Mouse (Mus musculus): ENCODE data around the gene Pde4d. TPM values are rescaled to one million over a fixed set of nuclear protein-coding genes. Genes with fewer than 3 reads are reported as not detected.
A peak's percentile ranks its signal among the peaks of the same experiment; 100 is the strongest.

The Pde4d gene
- polyA plus RNA-seq, 1 experiment, result 15.1 TPM

GRCm38 (mm10) chr13:109906342-109906888 is 1456.7 kb downstream of the Pde4d start:
- Histone ChIP-seq H3K79me3 (ENCODE audit: low read depth) (no peaks in the 10 kb centered on the region), H3K79me2 (ENCODE audit: control insufficient read depth, insufficient read depth) (no peaks in the 10 kb centered on the region), H3K4me3 (ENCODE audit: insufficient read depth, poor library complexity, severe bottlenecking) (no peak overlapping the region), H3K27me3 (ENCODE audit: control insufficient read depth, insufficient read depth, insufficient read length) (no peaks in the 10 kb centered on the region), H3ac (ENCODE audit: control insufficient read depth, insufficient read length, low read depth) (no peak overlapping the region), H3K36me3 (ENCODE audit: control insufficient read depth, insufficient read depth) (no peaks in the 10 kb centered on the region)
- no peak for TF ChIP-seq FOSL1 (IDR thresholded peaks at IDR 0.05; ENCODE audit: insufficient read depth, low read length, poor library complexity, severe bottlenecking)
- TF ChIP-seq CEBPB (IDR thresholded peaks at IDR 0.05; ENCODE audit: low read depth), result no peak
- no peak for TF ChIP-seq MYOD1 (IDR thresholded peaks at IDR 0.05; ENCODE audit: control insufficient read depth, insufficient read length, low read depth)
- no peak for TF ChIP-seq CTCF (IDR thresholded peaks at IDR 0.05; ENCODE audit: control insufficient read depth, insufficient read depth, insufficient read length)
- no peak for TF ChIP-seq MYOG (IDR thresholded peaks at IDR 0.05; ENCODE audit: control insufficient read depth, extremely low read depth, insufficient read length)
- no peak for TF ChIP-seq USF1 (IDR thresholded peaks at IDR 0.05; ENCODE audit: low read depth)
- TF ChIP-seq MAX (IDR thresholded peaks at IDR 0.05), result no peak

DNA sequence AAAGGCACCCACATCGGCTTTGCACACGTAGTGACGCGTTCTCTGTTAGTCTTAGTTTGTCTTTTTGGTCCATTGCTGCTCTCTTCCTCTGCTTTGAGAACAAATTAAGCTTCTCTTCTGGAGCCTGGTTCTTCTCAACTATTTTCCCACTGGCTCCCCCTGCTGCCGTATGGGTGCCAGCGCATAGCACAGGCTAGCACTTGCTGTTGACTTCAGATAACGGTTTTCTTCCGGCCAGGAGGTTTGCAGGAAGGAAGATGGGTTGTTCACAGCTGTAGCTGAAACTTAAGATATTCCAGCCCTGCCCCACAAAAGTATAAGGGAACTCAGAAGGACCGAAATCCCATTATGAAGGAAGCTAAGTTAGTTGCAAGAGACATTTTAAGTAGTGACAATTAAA is 1457.9 kb downstream of the Pde4d start:
- TF ChIP-seq MYOG (IDR thresholded peaks at IDR 0.05; ENCODE audit: control insufficient read depth, extremely low read depth, insufficient read length) (no peak), CTCF (IDR thresholded peaks at IDR 0.05; ENCODE audit: control insufficient read depth, insufficient read depth, insufficient read length) (peak; percentile 10)
- Histone ChIP-seq H3K36me3 (ENCODE audit: control insufficient read depth, insufficient read depth) (no peaks in the 10 kb centered on the region), H3K79me2 (ENCODE audit: control insufficient read depth, insufficient read depth) (peaks cover 11% of the 10 kb centered on the region), H3K79me3 (ENCODE audit: low read depth) (peaks cover 3% of the 10 kb centered on the region), H3K4me3 (ENCODE audit: insufficient read depth, poor library complexity, severe bottlenecking) (no peak overlapping the region), H3K27me3 (ENCODE audit: control insufficient read depth, insufficient read depth, insufficient read length) (no peaks in the 10 kb centered on the region), H3ac (ENCODE audit: control insufficient read depth, insufficient read length, low read depth) (no peak overlapping the region)

GRCm38 (mm10) chr13:109908386-109908785 is 1458.6 kb downstream of the Pde4d start:
- no peaks in the 10 kb centered on the region for H3K27me3 ChIP-seq (ENCODE audit: control insufficient read depth, insufficient read depth, insufficient read length)
- no peak overlapping the region for H3ac ChIP-seq (ENCODE audit: control insufficient read depth, insufficient read length, low read depth)
- peaks cover 5% of the 10 kb centered on the region for H3K79me3 ChIP-seq (ENCODE audit: low read depth)
- no peak for TF ChIP-seq MYOD1 (IDR thresholded peaks at IDR 0.05; ENCODE audit: control insufficient read depth, insufficient read length, low read depth)
- TF ChIP-seq USF1 (IDR thresholded peaks at IDR 0.05; ENCODE audit: low read depth), result no peak
- TF ChIP-seq CTCF (IDR thresholded peaks at IDR 0.05; ENCODE audit: control insufficient read depth, insufficient read depth, insufficient read length), result no peak
- no peak for TF ChIP-seq FOSL1 (IDR thresholded peaks at IDR 0.05; ENCODE audit: insufficient read depth, low read length, poor library complexity, severe bottlenecking)
- TF ChIP-seq CEBPB (IDR thresholded peaks at IDR 0.05; ENCODE audit: low read depth), result no peak
- no peak for TF ChIP-seq MAX (IDR thresholded peaks at IDR 0.05)
- TF ChIP-seq MYOG (IDR thresholded peaks at IDR 0.05; ENCODE audit: control insufficient read depth, extremely low read depth, insufficient read length), result no peak
- peaks cover 13% of the 10 kb centered on the region for H3K79me2 ChIP-seq (ENCODE audit: control insufficient read depth, insufficient read depth)
- no peak overlapping the region for H3K4me3 ChIP-seq (ENCODE audit: insufficient read depth, poor library complexity, severe bottlenecking)
- H3K36me3 ChIP-seq (ENCODE audit: control insufficient read depth, insufficient read depth), result no peaks in the 10 kb centered on the region

GRCm38 (mm10) chr13:109909111-109909510 is 1459.4 kb downstream of the Pde4d start:
- peaks cover 5% of the 10 kb centered on the region for H3K79me3 ChIP-seq (ENCODE audit: low read depth)
- H3K79me2 ChIP-seq (ENCODE audit: control insufficient read depth, insufficient read depth), result peaks cover 13% of the 10 kb centered on the region
- H3K36me3 ChIP-seq (ENCODE audit: control insufficient read depth, insufficient read depth), result no peaks in the 10 kb centered on the region
- no peak overlapping the region for H3K4me3 ChIP-seq (ENCODE audit: insufficient read depth, poor library complexity, severe bottlenecking)
- H3ac ChIP-seq (ENCODE audit: control insufficient read depth, insufficient read length, low read depth), result no peak overlapping the region
- TF ChIP-seq MYOG (IDR thresholded peaks at IDR 0.05; ENCODE audit: control insufficient read depth, extremely low read depth, insufficient read length) (no peak), CEBPB (IDR thresholded peaks at IDR 0.05; ENCODE audit: low read depth) (no peak), CTCF (IDR thresholded peaks at IDR 0.05; ENCODE audit: control insufficient read depth, insufficient read depth, insufficient read length) (no peak)
- no peaks in the 10 kb centered on the region for H3K27me3 ChIP-seq (ENCODE audit: control insufficient read depth, insufficient read depth, insufficient read length)

- Histone ChIP-seq H3K79me3 (ENCODE audit: low read depth) (peaks cover 5% of the 10 kb centered on the region), H3K27me3 (ENCODE audit: control insufficient read depth, insufficient read depth, insufficient read length) (no peaks in the 10 kb centered on the region), H3K79me2 (ENCODE audit: control insufficient read depth, insufficient read depth) (peaks cover 13% of the 10 kb centered on the region), H3K36me3 (ENCODE audit: control insufficient read depth, insufficient read depth) (no peaks in the 10 kb centered on the region), H3ac (ENCODE audit: control insufficient read depth, insufficient read length, low read depth) (no peak overlapping the region), H3K4me3 (ENCODE audit: insufficient read depth, poor library complexity, severe bottlenecking) (no peak overlapping the region)
- TF ChIP-seq FOSL1 (IDR thresholded peaks at IDR 0.05; ENCODE audit: insufficient read depth, low read length, poor library complexity, severe bottlenecking), result no peak
- TF ChIP-seq MAX (IDR thresholded peaks at IDR 0.05), result no peak
- TF ChIP-seq MYOG (IDR thresholded peaks at IDR 0.05; ENCODE audit: control insufficient read depth, extremely low read depth, insufficient read length), result no peak
- TF ChIP-seq USF1 (IDR thresholded peaks at IDR 0.05; ENCODE audit: low read depth), result no peak
- no peak for TF ChIP-seq MYOD1 (IDR thresholded peaks at IDR 0.05; ENCODE audit: control insufficient read depth, insufficient read length, low read depth)
- no peak for TF ChIP-seq CEBPB (IDR thresholded peaks at IDR 0.05; ENCODE audit: low read depth)
- no peak for TF ChIP-seq CTCF (IDR thresholded peaks at IDR 0.05; ENCODE audit: control insufficient read depth, insufficient read depth, insufficient read length)
Observed at GRCm38 (mm10) chr13:109910915-109911314, 1461.2 kb downstream of the Pde4d start.

DNA sequence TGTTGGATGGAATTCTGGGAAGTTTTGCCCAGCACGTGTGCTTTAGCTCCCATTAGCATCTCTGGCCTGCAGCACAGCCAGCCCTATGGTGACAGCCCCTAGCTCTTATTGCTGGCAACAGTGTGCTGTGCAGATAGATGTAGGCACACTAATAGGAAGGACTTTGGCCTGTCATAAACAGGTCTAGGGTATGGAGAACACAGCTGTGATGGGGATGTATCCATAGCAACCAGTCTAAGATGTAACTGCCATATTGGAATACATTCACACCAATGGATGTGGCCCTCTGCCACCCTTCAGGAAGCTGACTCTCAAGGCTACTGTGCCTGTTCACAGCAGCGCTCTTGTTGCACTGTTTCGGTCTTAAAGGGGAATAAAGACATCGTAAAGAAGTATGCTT is 1462.9 kb downstream of the Pde4d start:
- no peak overlapping the region for H3K4me3 ChIP-seq (ENCODE audit: insufficient read depth, poor library complexity, severe bottlenecking)
- no peaks in the 10 kb centered on the region for H3K27me3 ChIP-seq (ENCODE audit: control insufficient read depth, insufficient read depth, insufficient read length)
- TF ChIP-seq MYOG (IDR thresholded peaks at IDR 0.05; ENCODE audit: control insufficient read depth, extremely low read depth, insufficient read length) (no peak), CTCF (IDR thresholded peaks at IDR 0.05; ENCODE audit: control insufficient read depth, insufficient read depth, insufficient read length) (no peak), MYOD1 (IDR thresholded peaks at IDR 0.05; ENCODE audit: control insufficient read depth, insufficient read length, low read depth) (no peak), USF1 (IDR thresholded peaks at IDR 0.05; ENCODE audit: low read depth) (no peak), CEBPB (IDR thresholded peaks at IDR 0.05; ENCODE audit: low read depth) (no peak), MAX (IDR thresholded peaks at IDR 0.05) (no peak), FOSL1 (IDR thresholded peaks at IDR 0.05; ENCODE audit: insufficient read depth, low read length, poor library complexity, severe bottlenecking) (no peak)
- H3K36me3 ChIP-seq (ENCODE audit: control insufficient read depth, insufficient read depth), result no peaks in the 10 kb centered on the region
- H3K79me2 ChIP-seq (ENCODE audit: control insufficient read depth, insufficient read depth), result peaks cover 13% of the 10 kb centered on the region
- H3K79me3 ChIP-seq (ENCODE audit: low read depth), result peaks cover 5% of the 10 kb centered on the region
- H3ac ChIP-seq (ENCODE audit: control insufficient read depth, insufficient read length, low read depth), result no peak overlapping the region
